Mouse (Mus musculus) heart, embryonic 10.5 days (tissue): ENCODE measurements around the gene Gtsf1. TPM values are rescaled to one million over a fixed set of nuclear protein-coding genes. Genes with fewer than 3 reads are reported as not detected.

Experiments used
- DNase-seq: peaks from one replicate; pipeline ENCODE4 v3.0.0-alpha.2; 2017; ENCODE audit warnings: low spot score
- H3K27ac ChIP-seq: fragments of 300-500 bp; sonication (generic); 2 replicates; pipeline ENCODE4 v1.5.1; 2016; ENCODE audit warnings: mild to moderate bottlenecking
- H3K27me3 ChIP-seq: fragments of 300-500 bp; sonication (generic); 2 replicates; pipeline ENCODE4 v1.6.1; 2016; ENCODE audit warnings: mild to moderate bottlenecking; ENCODE audit not compliant: poor library complexity, insufficient read depth, severe bottlenecking
- H3K36me3 ChIP-seq: fragments of 300-500 bp; sonication (generic); 2 replicates; pipeline ENCODE4 v1.6.1; 2016; ENCODE audit warnings: mild to moderate bottlenecking, moderate library complexity
- H3K4me1 ChIP-seq: fragments of 300-500 bp; sonication (generic); 2 replicates; pipeline ENCODE4 v1.6.1; 2016; ENCODE audit warnings: mild to moderate bottlenecking
- H3K4me3 ChIP-seq: fragments of 300-500 bp; sonication (generic); 2 replicates; pipeline ENCODE4 v1.5.1; 2016; ENCODE audit warnings: mild to moderate bottlenecking, moderate library complexity
- H3K9me3 ChIP-seq: fragments of 300-500 bp; sonication (generic); 2 replicates; pipeline ENCODE4 v1.6.1; 2016; ENCODE audit warnings: mild to moderate bottlenecking, moderate library complexity
- WGBS: fragments of 180-500 bp; shearing (Covaris S2); methylation state at CpG from one replicate; pipeline ENCODE4 v1.1.7; 2016; 5-methylcytosine and 5-hydroxymethylcytosine counted together
- polyA plus RNA-seq: library from polyadenylated mRNA; unstranded; fragments of >200 nt; fragmentation: Nextera tagmentation; extraction: Ambion mirVana; gene quantifications from 2 replicates; pipeline ENCODE4 v1.2.1, GENCODE M21; 2016

Gene Gtsf1
- polyA plus RNA-seq, 1 experiment from 2014 or later, result 3.9 TPM

DNA sequence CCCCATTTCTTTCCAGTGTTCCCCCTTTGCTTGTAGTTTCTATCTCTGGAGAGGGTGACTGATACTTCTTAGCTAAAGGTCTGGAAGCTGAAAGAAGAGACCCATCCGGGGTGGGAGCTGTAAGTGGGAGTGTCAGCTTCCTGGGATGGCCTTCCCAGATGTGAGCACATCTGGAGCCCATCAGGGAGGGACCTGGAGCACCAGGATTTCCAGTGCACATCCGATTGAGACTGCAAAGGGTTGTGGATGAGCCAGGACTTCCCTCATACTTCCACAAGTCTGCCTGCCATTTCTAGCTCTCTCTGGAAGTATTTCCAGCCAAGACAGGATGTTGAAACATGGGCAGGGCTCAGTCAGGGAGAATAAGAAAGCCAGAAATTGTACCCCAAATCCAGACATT lies 59.1 kb downstream of the Gtsf1 start:
- Histone ChIP-seq H3K9me3 (no peaks in the 10 kb centered on the region), H3K27ac (0 out of 2 replicates have a peak overlapping the region, but pooled peaks have one; percentile 29), H3K27me3 (no peaks in the 10 kb centered on the region), H3K4me3 (no peak overlapping the region), H3K4me1 (peaks cover 51% of the 10 kb centered on the region), H3K36me3 (no peaks in the 10 kb centered on the region)
- DNase-seq, result peak; percentile 46
- 22% methylated on average over 2 of the region's 2 CpGs for WGBS

DNA sequence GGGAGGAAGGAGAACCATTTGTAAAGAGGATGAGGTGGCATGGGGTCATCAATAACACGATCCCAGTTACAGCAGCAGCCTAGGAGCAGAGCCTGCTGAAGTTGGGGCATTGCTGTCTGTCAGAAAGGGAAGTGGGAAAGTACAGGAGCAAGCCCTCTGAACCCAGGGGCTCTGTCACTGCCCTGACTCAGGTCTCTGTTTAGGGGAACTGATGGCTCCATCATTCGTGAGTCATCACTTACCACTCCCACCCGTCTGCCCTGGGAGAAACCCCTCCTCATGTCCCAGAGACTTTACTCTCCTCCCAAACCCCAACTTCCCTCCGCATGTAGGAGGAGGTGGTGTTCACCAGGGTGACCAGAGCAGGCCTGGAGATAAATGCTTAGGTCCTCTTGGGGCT lies 59.8 kb downstream of the Gtsf1 start:
- WGBS, result 23% methylated on average over 4 of the region's 4 CpGs
- Histone ChIP-seq H3K9me3 (no peaks in the 10 kb centered on the region), H3K27ac (no peak overlapping the region), H3K4me1 (peaks cover 51% of the 10 kb centered on the region), H3K27me3 (no peaks in the 10 kb centered on the region), H3K4me3 (no peak overlapping the region), H3K36me3 (no peaks in the 10 kb centered on the region)
- DNase-seq, result peak; percentile 46

GRCm38 (mm10) chr15:103369123-103369522 lies 61.1 kb downstream of the Gtsf1 start:
- WGBS, result 72% methylated on average over 1 of the region's 1 CpGs
- H3K36me3 ChIP-seq, result no peaks in the 10 kb centered on the region
- H3K9me3 ChIP-seq, result no peaks in the 10 kb centered on the region
- 0 out of 2 replicates have a peak overlapping the region, but pooled peaks have one; percentile 23 for H3K27ac ChIP-seq
- H3K4me1 ChIP-seq, result peaks cover 60% of the 10 kb centered on the region
- no peak overlapping the region for H3K4me3 ChIP-seq
- no peak for DNase-seq
- H3K27me3 ChIP-seq, result no peaks in the 10 kb centered on the region

- Histone ChIP-seq H3K36me3 (peaks cover 6% of the 10 kb centered on the region; the same call in 1 of the 2 replicates), H3K9me3 (no peaks in the 10 kb centered on the region), H3K27me3 (no peaks in the 10 kb centered on the region), H3K4me3 (no peak overlapping the region), H3K27ac (peak overlapping the region; percentile 100; the same call in 1 of the 2 replicates), H3K4me1 (peaks cover 65% of the 10 kb centered on the region)
- WGBS, result 77% methylated on average over 4 of the region's 4 CpGs
- no peak for DNase-seq
These were observed 61.9 kb downstream of the Gtsf1 start for GRCm38 (mm10) chr15:103368179-103368940.

DNA sequence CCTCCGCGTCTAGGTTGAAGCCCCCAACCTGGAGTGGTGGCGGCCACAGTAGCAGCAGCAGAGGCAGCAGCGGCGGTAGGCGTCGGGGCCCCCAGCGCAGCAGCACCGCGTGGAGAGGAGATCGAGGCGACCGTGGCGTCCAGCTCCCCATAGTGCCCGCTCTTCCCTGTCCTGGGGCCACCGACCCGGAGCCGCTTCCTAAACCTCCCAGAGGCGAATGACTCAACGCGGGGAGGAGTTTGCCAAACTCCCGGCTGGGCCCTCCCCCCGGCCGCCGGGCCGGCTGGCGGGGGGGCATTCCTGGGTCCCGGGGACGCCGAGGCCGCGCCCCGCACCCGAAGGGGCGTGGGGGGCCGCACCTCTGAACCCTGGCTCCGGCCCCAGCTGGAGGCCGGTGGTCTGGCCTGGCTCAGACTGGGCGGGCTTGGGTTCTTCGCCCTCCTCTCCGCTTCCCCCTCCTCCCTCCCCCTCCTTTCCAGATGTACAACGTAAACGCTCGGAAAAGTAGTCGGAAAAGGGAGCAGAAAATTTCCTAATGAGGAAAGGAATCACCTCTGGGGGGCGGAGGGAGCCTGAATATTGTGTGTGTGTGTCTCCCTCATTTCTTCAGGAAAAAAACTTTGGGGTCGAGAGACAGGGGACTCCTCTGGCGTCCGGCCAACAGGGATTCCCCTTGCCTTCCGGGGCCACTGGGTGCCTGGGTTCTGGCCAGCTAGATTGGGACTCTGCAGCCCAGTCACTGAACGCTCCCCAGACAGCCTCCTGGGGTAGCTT lies 63.7 kb downstream of the Gtsf1 start, which contains the start of gene Itga5:
TSS of gene Itga5 (minus strand) at position 388 of the 774 bp plus-strand sequence.
- Histone ChIP-seq H3K4me3 (peak within 1 kb of the TSS; percentile 99), H3K4me1 (peaks cover 69% of the 10 kb centered on the region), H3K36me3 (peaks cover 13% of the 10 kb centered on the region; the same call in 1 of the 2 replicates), H3K27me3 (no peaks in the 10 kb centered on the region), H3K27ac (peak within 1 kb of the TSS; percentile 100), H3K9me3 (no peaks in the 10 kb centered on the region)
- WGBS, result under 1% methylated on average over 51 of the region's 51 CpGs
- peak; percentile 87 for DNase-seq

- DNase-seq, result peak; percentile 85
- Histone ChIP-seq H3K36me3 (peaks cover 18% of the 10 kb centered on the region), H3K4me3 (peak overlapping the region; percentile 99), H3K27ac (peak overlapping the region; percentile 100), H3K9me3 (no peaks in the 10 kb centered on the region), H3K4me1 (peaks cover 68% of the 10 kb centered on the region), H3K27me3 (no peaks in the 10 kb centered on the region)
- WGBS, result under 1% methylated on average over 51 of the region's 51 CpGs
These were observed 64.5 kb downstream of the Gtsf1 start for GRCm38 (mm10) chr15:103365471-103366375.

- peak overlapping the region; percentile 100 for H3K27ac ChIP-seq
- peaks cover 69% of the 10 kb centered on the region for H3K4me1 ChIP-seq
- H3K27me3 ChIP-seq, result no peaks in the 10 kb centered on the region
These were observed 65.5 kb downstream of the Gtsf1 start for GRCm38 (mm10) chr15:103364761-103365160.

DNA sequence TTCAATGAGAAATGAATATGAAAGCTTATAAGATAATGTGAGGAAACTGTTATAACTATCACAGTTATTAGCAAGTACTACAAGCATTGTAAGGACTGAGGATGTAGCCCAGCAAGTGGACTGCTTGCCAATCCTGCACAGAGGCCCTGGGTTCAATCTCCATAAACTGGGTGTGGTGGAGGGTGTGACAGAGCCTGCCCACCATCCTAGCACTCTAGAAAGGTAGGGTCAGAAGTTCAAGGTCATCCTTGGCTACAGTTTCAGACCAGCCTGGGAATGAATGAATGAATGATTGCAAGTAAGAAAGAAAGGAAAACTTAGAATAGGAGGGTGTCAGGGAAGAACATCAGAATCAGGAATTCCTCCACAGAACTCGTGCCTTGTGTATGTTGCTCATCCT lies 66.5 kb downstream of the Gtsf1 start:
- peaks cover 26% of the 10 kb centered on the region for H3K36me3 ChIP-seq
- DNase-seq, result no peak
- H3K4me3 ChIP-seq, result peak overlapping the region; percentile 99
- peak overlapping the region; percentile 100; the same call in 1 of the 2 replicates for H3K27ac ChIP-seq
- no peaks in the 10 kb centered on the region for H3K27me3 ChIP-seq
- 47% methylated on average over 1 of the region's 1 CpGs for WGBS
- peaks cover 76% of the 10 kb centered on the region for H3K4me1 ChIP-seq
- no peaks in the 10 kb centered on the region for H3K9me3 ChIP-seq

More at GRCm38 (mm10) chr15:103364761-103365160, 65.5 kb downstream of the Gtsf1 start:
- peak overlapping the region; percentile 99 for H3K4me3 ChIP-seq
- 35% methylated on average over 4 of the region's 4 CpGs for WGBS
- no peaks in the 10 kb centered on the region for H3K9me3 ChIP-seq
- no peak for DNase-seq
- H3K36me3 ChIP-seq, result peaks cover 23% of the 10 kb centered on the region

- no peak for DNase-seq
- Histone ChIP-seq H3K4me3 (no peak overlapping the region), H3K4me1 (peaks cover 76% of the 10 kb centered on the region), H3K36me3 (peaks cover 33% of the 10 kb centered on the region), H3K27ac (0 out of 2 replicates have a peak overlapping the region, but pooled peaks have one; percentile 10), H3K9me3 (no peaks in the 10 kb centered on the region), H3K27me3 (no peaks in the 10 kb centered on the region)
- WGBS, result 83% methylated on average over 3 of the region's 3 CpGs
These were observed 67.3 kb downstream of the Gtsf1 start for GRCm38 (mm10) chr15:103362950-103363349.

GRCm38 (mm10) chr15:103362333-103362732 lies 67.9 kb downstream of the Gtsf1 start:
- Histone ChIP-seq H3K36me3 (peaks cover 38% of the 10 kb centered on the region), H3K4me1 (peaks cover 76% of the 10 kb centered on the region), H3K27me3 (no peaks in the 10 kb centered on the region), H3K9me3 (no peaks in the 10 kb centered on the region), H3K4me3 (no peak overlapping the region), H3K27ac (no peak overlapping the region)
- no peak for DNase-seq
- WGBS, result 71% methylated on average over 6 of the region's 7 CpGs

DNA sequence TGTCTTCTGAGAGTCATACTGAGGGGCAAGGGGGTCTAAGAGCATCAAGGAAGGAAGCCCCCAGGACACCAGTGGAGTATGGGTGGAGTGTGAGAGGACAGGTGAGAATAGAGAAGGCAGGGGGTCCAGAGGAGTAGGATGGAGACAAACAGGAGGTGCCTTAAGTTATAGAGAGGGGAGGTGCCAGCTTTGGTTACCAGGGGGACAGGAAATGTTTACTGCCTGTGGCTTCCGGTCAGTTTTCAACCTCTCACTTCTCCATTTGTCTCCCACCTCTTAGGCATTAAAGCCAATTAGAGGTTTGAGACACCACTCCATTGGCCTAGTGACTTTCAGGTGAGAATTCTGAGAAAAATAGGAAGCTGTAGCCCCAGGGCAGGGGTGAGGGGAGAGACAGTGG lies 69.0 kb downstream of the Gtsf1 start:
- H3K27ac ChIP-seq, result peak overlapping the region; percentile 30; the same call in 1 of the 2 replicates
- H3K27me3 ChIP-seq, result no peaks in the 10 kb centered on the region
- no peaks in the 10 kb centered on the region for H3K9me3 ChIP-seq
- WGBS, result 33% methylated on average over 1 of the region's 1 CpGs
- no peak overlapping the region for H3K4me3 ChIP-seq
- H3K36me3 ChIP-seq, result peaks cover 49% of the 10 kb centered on the region
- no peak for DNase-seq
- peaks cover 76% of the 10 kb centered on the region for H3K4me1 ChIP-seq
